Mouse (Mus musculus) ES-Bruce4 (cell line): Measurements from ENCODE around the gene Atg2a. TPM values are rescaled to one million over a fixed set of nuclear protein-coding genes. Genes with fewer than 3 reads are reported as not detected.

ENCODE experiments used
- H3K27ac ChIP-seq: 2 replicates; pipeline ENCODE4 v1.5.1; 2012; ENCODE audit warnings: low read length, inconsistent platforms; ENCODE audit not compliant: insufficient read depth
- H3K27me3 ChIP-seq: 2 replicates; pipeline ENCODE4 v1.6.1; 2012; ENCODE audit warnings: mild to moderate bottlenecking, low read length, inconsistent platforms; ENCODE audit not compliant: control insufficient read depth, poor library complexity, insufficient read depth, severe bottlenecking
- H3K36me3 ChIP-seq: 2 replicates; pipeline ENCODE4 v1.6.1; 2012; ENCODE audit warnings: inconsistent platforms, mild to moderate bottlenecking, low read length, moderate library complexity; ENCODE audit not compliant: control insufficient read depth, poor library complexity, insufficient read depth, severe bottlenecking
- H3K4me1 ChIP-seq: one replicate; pipeline ENCODE4 v1.8.1; 2011; ENCODE audit warnings: low read length; ENCODE audit not compliant: control insufficient read depth, insufficient read depth
- H3K4me3 ChIP-seq: 2 replicates; pipeline ENCODE4 v1.5.1; 2011; ENCODE audit warnings: low read depth, mild to moderate bottlenecking, low read length
- H3K9ac ChIP-seq: 2 replicates; pipeline ENCODE4 v1.6.1; 2012; ENCODE audit warnings: low read depth, mild to moderate bottlenecking, inconsistent platforms; ENCODE audit not compliant: poor library complexity, severe bottlenecking
- H3K9me3 ChIP-seq: replicated peaks from 2 replicates; pipeline ENCODE4 v1.6.1; 2012; ENCODE audit warnings: mild to moderate bottlenecking, low read length, inconsistent platforms; ENCODE audit not compliant: control insufficient read depth, poor library complexity, insufficient read depth, severe bottlenecking
- CTCF ChIP-seq: IDR thresholded peaks from one replicate; pipeline ENCODE4 v1.8.1; 2011; ENCODE audit warnings: low read depth, low read length
- EP300 ChIP-seq: IDR thresholded peaks from 2 replicates; pipeline ENCODE4 v1.6.1; 2011; ENCODE audit warnings: low read depth, low read length; ENCODE audit not compliant: insufficient read depth
- POLR2A ChIP-seq: IDR thresholded peaks from one replicate; pipeline ENCODE4 v1.8.1; 2011; ENCODE audit warnings: low read length; ENCODE audit not compliant: insufficient read depth
- polyA plus RNA-seq: library from polyadenylated mRNA; stranded (reverse); fragments of >200 nt; gene quantifications from 2 replicates; pipeline ENCODE4 v1.2.4, GENCODE M21; 2011; ENCODE audit warnings: low read depth; ENCODE audit not compliant: missing spikeins, insufficient read depth, insufficient read length

Gene Atg2a
- 10.9 and 11.1 TPM in 2 replicates for polyA plus RNA-seq

DNA sequence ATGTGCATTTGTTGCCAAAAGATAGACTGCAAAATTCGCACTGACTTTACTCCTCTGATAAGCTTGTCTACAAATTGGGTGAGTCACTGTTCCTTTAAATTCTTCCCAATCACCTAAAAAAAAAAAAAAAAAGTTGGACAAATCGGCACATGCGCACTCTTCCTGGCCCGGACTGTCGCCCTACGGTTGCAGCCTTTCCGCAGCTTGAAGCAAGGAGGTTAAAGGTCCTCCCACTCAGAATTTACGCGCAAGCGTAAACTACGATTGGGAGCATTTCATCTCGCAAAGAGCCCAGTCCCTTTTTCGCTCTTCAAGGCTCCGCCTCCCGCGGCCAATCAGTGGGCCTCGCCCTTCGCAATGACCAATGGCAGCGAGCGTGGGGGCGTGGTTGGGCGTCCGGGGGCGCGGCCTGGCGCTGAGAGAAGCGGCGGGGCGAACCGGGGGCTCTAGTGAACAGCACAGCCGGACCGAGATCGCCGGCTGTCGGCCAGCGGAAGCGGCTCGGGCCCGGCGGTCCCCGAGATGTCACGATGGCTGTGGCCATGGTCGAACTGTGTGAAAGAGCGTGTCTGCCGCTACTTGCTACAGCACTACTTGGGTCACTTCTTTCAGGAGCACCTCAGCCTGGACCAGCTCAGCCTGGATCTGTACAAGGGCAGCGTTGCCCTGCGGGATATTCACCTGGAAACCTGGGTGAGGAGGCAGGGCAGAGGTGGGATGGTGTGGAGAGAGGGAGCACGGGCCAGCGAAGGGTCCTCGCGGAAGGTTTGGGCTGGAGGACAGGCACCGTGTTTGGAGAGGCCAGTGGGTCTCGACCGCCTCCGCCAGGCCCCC lies at the start of gene Atg2a:
TSS of gene Atg2a (plus strand) at position 395 of the 834 bp plus-strand sequence.
- peaks cover 5% of the 10 kb centered on the region for H3K4me1 ChIP-seq
- no peaks in the 10 kb centered on the region for H3K27me3 ChIP-seq
- H3K36me3 ChIP-seq = no peaks in the 10 kb centered on the region; the same call in 1 of the 2 replicates
- TF ChIP-seq POLR2A = no peak
- TF ChIP-seq EP300 = no peak
- TF ChIP-seq CTCF = no peak
- H3K9me3 ChIP-seq = no peaks in the 10 kb centered on the region
- H3K9ac ChIP-seq = peak within 1 kb of the TSS; percentile 54
- H3K27ac ChIP-seq = peak within 1 kb of the TSS; percentile 90
- peak within 1 kb of the TSS; percentile 81 for H3K4me3 ChIP-seq

DNA sequence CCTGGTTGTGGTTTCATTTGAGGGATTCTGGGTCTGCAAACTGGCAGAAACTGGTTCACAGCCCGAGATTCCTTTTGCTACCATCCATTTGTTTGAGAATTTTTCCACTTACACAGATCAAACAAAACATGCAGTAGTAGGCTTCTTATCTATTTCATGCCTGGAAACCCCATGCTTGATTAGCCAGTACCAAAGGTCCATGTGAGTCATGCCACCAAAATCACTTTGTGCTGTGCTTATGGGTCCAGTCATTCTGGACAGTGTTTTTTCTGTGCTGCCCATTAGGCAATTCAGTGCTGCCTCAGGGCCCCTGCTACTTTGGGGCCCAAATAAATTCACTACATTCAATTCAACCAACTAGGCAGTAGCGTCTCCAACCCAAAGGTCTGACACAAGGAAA lies 37.2 kb upstream of the Atg2a start:
- Histone ChIP-seq H3K36me3 (no peaks in the 10 kb centered on the region), H3K27ac (no peak overlapping the region), H3K9ac (no peak overlapping the region), H3K4me1 (no peaks in the 10 kb centered on the region), H3K27me3 (no peaks in the 10 kb centered on the region), H3K9me3 (no peaks in the 10 kb centered on the region), H3K4me3 (no peak overlapping the region)
- TF ChIP-seq CTCF = no peak
- no peak for TF ChIP-seq POLR2A
- TF ChIP-seq EP300 = no peak

DNA sequence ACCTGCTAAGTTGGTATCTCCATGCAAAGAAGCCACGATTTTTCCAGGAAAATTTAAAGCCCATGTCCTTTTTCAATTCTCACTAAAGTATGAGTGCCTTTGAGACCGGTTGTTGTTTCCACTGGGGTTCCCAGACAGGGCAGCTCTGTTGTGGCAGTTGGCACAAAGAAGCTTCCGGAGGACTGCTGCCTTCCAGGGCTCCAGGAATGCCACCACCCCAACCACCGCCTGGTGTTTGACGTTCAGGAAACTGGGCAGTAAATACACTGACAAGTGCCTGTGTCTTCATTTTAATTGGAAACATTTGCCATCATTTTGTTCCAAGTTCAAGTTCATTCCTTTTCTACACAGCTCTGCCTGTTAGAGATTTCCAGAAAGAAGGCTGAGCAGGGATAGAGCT lies 34.8 kb upstream of the Atg2a start:
- H3K27ac ChIP-seq = no peak overlapping the region
- no peaks in the 10 kb centered on the region for H3K27me3 ChIP-seq
- no peak for TF ChIP-seq EP300
- TF ChIP-seq CTCF = no peak
- TF ChIP-seq POLR2A = no peak
- H3K9ac ChIP-seq = no peak overlapping the region
- H3K4me1 ChIP-seq = no peaks in the 10 kb centered on the region
- H3K4me3 ChIP-seq = no peak overlapping the region
- H3K36me3 ChIP-seq = no peaks in the 10 kb centered on the region
- H3K9me3 ChIP-seq = no peaks in the 10 kb centered on the region

DNA sequence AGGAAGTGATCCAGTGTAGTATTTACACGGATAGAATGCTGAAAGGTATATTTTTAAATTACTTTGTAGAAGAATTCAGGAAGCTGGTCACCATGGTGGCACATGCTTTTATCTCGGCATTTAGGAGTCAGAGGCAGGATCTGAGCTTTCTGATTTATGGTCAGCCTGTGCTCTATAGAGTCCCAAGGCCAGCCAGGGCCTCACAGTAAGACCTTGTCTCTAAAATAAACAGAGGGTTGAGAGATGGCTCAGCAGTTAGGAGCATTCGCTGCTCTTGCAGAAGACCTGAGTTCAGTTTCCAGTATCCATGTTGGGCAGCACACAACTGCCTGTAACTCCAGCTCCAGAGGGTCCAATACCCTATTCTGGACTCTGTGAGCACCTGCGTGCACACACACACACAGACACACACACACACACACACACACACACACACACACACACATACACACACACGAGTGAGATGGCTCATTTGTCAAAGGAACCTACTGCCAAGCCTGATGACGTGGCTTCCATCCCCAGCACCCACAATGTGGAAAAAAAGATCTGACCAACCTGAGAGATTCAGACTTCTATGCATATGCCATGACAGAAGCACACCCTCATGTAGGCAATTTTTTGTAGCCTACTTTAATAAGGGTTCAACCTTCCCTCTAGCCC lies 25.3 kb upstream of the Atg2a start:
- no peaks in the 10 kb centered on the region for H3K9me3 ChIP-seq
- H3K27ac ChIP-seq = no peak overlapping the region
- H3K27me3 ChIP-seq = no peaks in the 10 kb centered on the region
- no peak for TF ChIP-seq CTCF
- TF ChIP-seq POLR2A = no peak
- TF ChIP-seq EP300 = no peak
- no peaks in the 10 kb centered on the region for H3K36me3 ChIP-seq
- H3K9ac ChIP-seq = no peak overlapping the region
- no peak overlapping the region for H3K4me3 ChIP-seq
- no peaks in the 10 kb centered on the region for H3K4me1 ChIP-seq

DNA sequence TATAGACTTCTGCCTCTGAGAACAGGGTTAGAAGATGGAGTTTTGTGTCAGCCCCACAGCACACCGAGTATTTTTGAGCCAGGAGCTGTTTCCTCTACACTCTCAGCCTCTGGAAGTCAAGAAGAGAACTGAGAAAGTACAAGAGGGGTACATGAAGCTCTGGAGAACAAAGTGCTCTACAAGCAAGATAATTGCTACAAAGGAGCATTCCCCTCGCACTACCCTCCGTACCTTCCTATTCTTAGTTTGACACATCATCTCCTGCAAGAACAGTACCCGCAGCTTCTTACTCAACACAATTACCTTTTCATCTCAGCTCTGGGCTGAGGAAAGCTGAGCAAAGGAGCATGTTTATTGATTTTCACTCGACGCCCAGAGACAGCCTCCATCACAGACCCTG lies 22.9 kb upstream of the Atg2a start:
- Histone ChIP-seq H3K36me3 (no peaks in the 10 kb centered on the region), H3K9ac (no peak overlapping the region), H3K27ac (no peak overlapping the region), H3K9me3 (no peaks in the 10 kb centered on the region), H3K27me3 (no peaks in the 10 kb centered on the region), H3K4me1 (no peaks in the 10 kb centered on the region), H3K4me3 (no peak overlapping the region)
- TF ChIP-seq EP300 (no peak), POLR2A (no peak), CTCF (no peak)

DNA sequence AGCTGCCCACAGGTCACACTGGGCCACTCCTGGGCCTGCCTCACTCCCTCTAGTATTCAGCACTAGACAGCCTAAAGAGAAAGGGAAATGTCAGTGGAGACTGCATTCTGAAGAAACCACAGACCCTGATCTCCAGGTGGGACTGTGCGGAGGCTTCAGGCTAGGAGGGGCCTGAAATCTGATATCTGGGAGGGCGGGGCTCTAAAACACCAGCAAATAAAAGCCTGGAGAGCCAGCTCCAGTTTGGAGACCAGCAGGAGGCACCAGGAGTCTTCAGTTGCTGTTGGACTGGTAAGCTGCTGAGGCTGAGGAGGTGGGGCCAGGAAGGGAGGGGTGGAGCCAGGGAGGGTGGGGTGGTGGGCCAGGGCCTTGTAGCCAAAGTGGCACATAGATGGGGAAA lies 15.3 kb upstream of the Atg2a start, which contains the start of gene Gpha2:
TSS of gene Gpha2 (plus strand) at position 246 of the 400 bp plus-strand sequence.
- Histone ChIP-seq H3K4me1 (peaks cover 1% of the 10 kb centered on the region), H3K27me3 (no peaks in the 10 kb centered on the region), H3K4me3 (no peak within 1 kb of the TSS), H3K9ac (no peak within 1 kb of the TSS), H3K36me3 (no peaks in the 10 kb centered on the region), H3K27ac (no peak within 1 kb of the TSS), H3K9me3 (no peaks in the 10 kb centered on the region)
- peak; percentile 45 for TF ChIP-seq CTCF
- no peak for TF ChIP-seq POLR2A
- TF ChIP-seq EP300 = no peak
